Mouse (Mus musculus): Measurements from ENCODE around the gene Poldip2. TPM values are rescaled to one million over a fixed set of nuclear protein-coding genes. Genes with fewer than 3 reads are reported as not detected.

Poldip2 gene
- polyA plus RNA-seq (2014; fragmentation: Illumina TruSeq; extraction: RNeasy Lipid Tissue Mini Kit (QIAGEN cat#74804)) = 8.2 TPM

GRCm38 (mm10) chr11:78512025-78512957 is at the start of gene Poldip2, which contains the start of gene Tmem199:
Gene Poldip2, plus strand, starts transcription at chr11:78512193.
Gene Tmem199, minus strand, starts transcription at chr11:78512172.

GRCm38 (mm10) chr11:78465568-78466180 is 46.3 kb upstream of the Poldip2 start, which contains the start of gene Slc46a1:
Gene Slc46a1, plus strand, starts transcription at chr11:78465697.

GRCm38 (mm10) chr11:78497544-78498522 is 14.2 kb upstream of the Poldip2 start, which contains the start of gene Sarm1:
Gene Sarm1, minus strand, starts transcription at chr11:78497754.

GRCm38 (mm10) chr11:78499004-78499403 is 13.0 kb upstream of the Poldip2 start, which contains the start of gene Vtn:
Gene Vtn, plus strand, starts transcription at chr11:78499091.

GRCm38 (mm10) chr11:78502909-78503650 is 8.9 kb upstream of the Poldip2 start, which contains the start of gene Sebox:
Gene Sebox, plus strand, starts transcription at chr11:78503447.

GRCm38 (mm10) chr11:78536080-78536689 is 24.2 kb downstream of the Poldip2 start, which contains the start of the genes Tnfaip1 and Ift20:
Gene Tnfaip1, minus strand, starts transcription at chr11:78536332.
Gene Ift20, plus strand, starts transcription at chr11:78536361.

GRCm38 (mm10) chr11:78550168-78551058 is 38.4 kb downstream of the Poldip2 start, which contains the start of gene Tmem97:
Gene Tmem97, minus strand, starts transcription at chr11:78550777.

Other genes with a start within 250 kb of the Poldip2 start
- 0.20 TPM for gene BC030499, start 221.4 kb upstream of the Poldip2 start, polyA plus RNA-seq (2014; fragmentation: Illumina TruSeq; extraction: RNeasy Lipid Tissue Mini Kit (QIAGEN cat#74804))
- gene Spag5, start 210.7 kb upstream of the Poldip2 start, polyA plus RNA-seq (2014; fragmentation: Illumina TruSeq; extraction: RNeasy Lipid Tissue Mini Kit (QIAGEN cat#74804)) = 5.2 TPM
- 16.9 TPM for gene Aldoc, start 189.2 kb upstream of the Poldip2 start, polyA plus RNA-seq (2014; fragmentation: Illumina TruSeq; extraction: RNeasy Lipid Tissue Mini Kit (QIAGEN cat#74804))
- gene Pigs, start 183.8 kb upstream of the Poldip2 start, polyA plus RNA-seq (2014; fragmentation: Illumina TruSeq; extraction: RNeasy Lipid Tissue Mini Kit (QIAGEN cat#74804)) = 3.0 TPM
- gene Unc119, start 168.7 kb upstream of the Poldip2 start, polyA plus RNA-seq (2014; fragmentation: Illumina TruSeq; extraction: RNeasy Lipid Tissue Mini Kit (QIAGEN cat#74804)) = 6.0 TPM
- not detected for gene Foxn1, start 125.6 kb upstream of the Poldip2 start, polyA plus RNA-seq (2014; fragmentation: Illumina TruSeq; extraction: RNeasy Lipid Tissue Mini Kit (QIAGEN cat#74804))
- 0.17 TPM for gene Slc13a2, start 90.0 kb upstream of the Poldip2 start, polyA plus RNA-seq (2014; fragmentation: Illumina TruSeq; extraction: RNeasy Lipid Tissue Mini Kit (QIAGEN cat#74804))
- gene Slc46a1, start 46.5 kb upstream of the Poldip2 start, polyA plus RNA-seq (2014; fragmentation: Illumina TruSeq; extraction: RNeasy Lipid Tissue Mini Kit (QIAGEN cat#74804)) = 0.74 TPM
- gene Sarm1, start 14.4 kb upstream of the Poldip2 start, polyA plus RNA-seq (2014; fragmentation: Illumina TruSeq; extraction: RNeasy Lipid Tissue Mini Kit (QIAGEN cat#74804)) = not detected
- not detected for gene Vtn, start 13.1 kb upstream of the Poldip2 start, polyA plus RNA-seq (2014; fragmentation: Illumina TruSeq; extraction: RNeasy Lipid Tissue Mini Kit (QIAGEN cat#74804))
- 0.97 TPM for gene Sebox, start 8.7 kb upstream of the Poldip2 start, polyA plus RNA-seq (2014; fragmentation: Illumina TruSeq; extraction: RNeasy Lipid Tissue Mini Kit (QIAGEN cat#74804))
- 20.3 TPM for gene Tmem199, start within 50 bp of the Poldip2 start, polyA plus RNA-seq (2014; fragmentation: Illumina TruSeq; extraction: RNeasy Lipid Tissue Mini Kit (QIAGEN cat#74804))
- 30.6 TPM for gene Tnfaip1, start 24.1 kb downstream of the Poldip2 start, polyA plus RNA-seq (2014; fragmentation: Illumina TruSeq; extraction: RNeasy Lipid Tissue Mini Kit (QIAGEN cat#74804))
- 34.1 TPM for gene Ift20, start 24.2 kb downstream of the Poldip2 start, polyA plus RNA-seq (2014; fragmentation: Illumina TruSeq; extraction: RNeasy Lipid Tissue Mini Kit (QIAGEN cat#74804))
- 27.6 TPM for gene Tmem97, start 38.6 kb downstream of the Poldip2 start, polyA plus RNA-seq (2014; fragmentation: Illumina TruSeq; extraction: RNeasy Lipid Tissue Mini Kit (QIAGEN cat#74804))
- 94.3 TPM for gene Nlk, start 185.2 kb downstream of the Poldip2 start, polyA plus RNA-seq (2014; fragmentation: Illumina TruSeq; extraction: RNeasy Lipid Tissue Mini Kit (QIAGEN cat#74804))
- 4.8 TPM for gene Ccnq, start 239.5 kb downstream of the Poldip2 start, polyA plus RNA-seq (2014; fragmentation: Illumina TruSeq; extraction: RNeasy Lipid Tissue Mini Kit (QIAGEN cat#74804))